Mouse (Mus musculus) lung, embryonic 14.5 days (tissue): ENCODE results near the gene Slc38a9. TPM values are rescaled to one million over a fixed set of nuclear protein-coding genes. Genes with fewer than 3 reads are reported as not detected.

ENCODE experiments used
- ATAC-seq: fragments of 200-750 bp; cut with Nextera tagmentation; 2 replicates; pipeline ENCODE4 v1.8.0; 2017; ENCODE audit warnings: mild to moderate bottlenecking, moderate TSS enrichment, moderate library complexity; ENCODE audit not compliant: insufficient read depth
- DNase-seq: peaks from one replicate; pipeline ENCODE4 v3.0.0-alpha.2; 2015
- H3K27ac ChIP-seq: fragments of 300-500 bp; sonication (generic); 2 replicates; pipeline ENCODE4 v1.5.1; 2014; ENCODE audit warnings: low read depth, mild to moderate bottlenecking, moderate library complexity
- H3K27me3 ChIP-seq: fragments of 300-500 bp; sonication (generic); 2 replicates; pipeline ENCODE4 v1.6.1; 2014; ENCODE audit warnings: low read length, control low read depth; ENCODE audit not compliant: insufficient read depth
- H3K36me3 ChIP-seq: fragments of 300-500 bp; sonication (generic); 2 replicates; pipeline ENCODE4 v1.6.1; 2014; ENCODE audit warnings: control low read depth; ENCODE audit not compliant: insufficient read depth
- H3K4me1 ChIP-seq: fragments of 300-500 bp; sonication (generic); 2 replicates; pipeline ENCODE4 v1.6.1; 2014; ENCODE audit warnings: antibody characterized with exemption, control low read depth; ENCODE audit not compliant: insufficient read depth
- H3K4me2 ChIP-seq: fragments of 300-500 bp; sonication (generic); 2 replicates; pipeline ENCODE4 v1.6.1; 2014; ENCODE audit warnings: mild to moderate bottlenecking
- H3K4me3 ChIP-seq: fragments of 300-500 bp; sonication (generic); 2 replicates; pipeline ENCODE4 v1.5.1; 2014; ENCODE audit warnings: low read depth, low read length
- H3K9ac ChIP-seq: fragments of 300-500 bp; sonication (generic); 2 replicates; pipeline ENCODE4 v1.6.1; 2014
- H3K9me3 ChIP-seq: fragments of 300-500 bp; sonication (generic); 2 replicates; pipeline ENCODE4 v1.6.1; 2016; ENCODE audit warnings: low read depth, low read length, control low read depth
- CTCF ChIP-seq: IDR thresholded peaks from 2 replicates; pipeline ENCODE4 v1.5.1; 2016; ENCODE audit warnings: antibody characterized with exemption, low read depth
- WGBS: fragments of 180-500 bp; shearing (Covaris S2); extraction: QIAGEN DNeasy Blood & Tissue Kit; methylation state at CpG from one replicate; pipeline ENCODE4 v1.1.7; 2014; 5-methylcytosine and 5-hydroxymethylcytosine counted together
- polyA plus RNA-seq: library from polyadenylated mRNA; unstranded; fragments of >200 nt; fragmentation: Nextera tagmentation; extraction: Ambion mirVana; gene quantifications from 2 replicates; pipeline ENCODE4 v1.2.1, GENCODE M21; 2014

Slc38a9 gene
- polyA plus RNA-seq, 1 experiment from 2014 or later, result 13.1 TPM

DNA sequence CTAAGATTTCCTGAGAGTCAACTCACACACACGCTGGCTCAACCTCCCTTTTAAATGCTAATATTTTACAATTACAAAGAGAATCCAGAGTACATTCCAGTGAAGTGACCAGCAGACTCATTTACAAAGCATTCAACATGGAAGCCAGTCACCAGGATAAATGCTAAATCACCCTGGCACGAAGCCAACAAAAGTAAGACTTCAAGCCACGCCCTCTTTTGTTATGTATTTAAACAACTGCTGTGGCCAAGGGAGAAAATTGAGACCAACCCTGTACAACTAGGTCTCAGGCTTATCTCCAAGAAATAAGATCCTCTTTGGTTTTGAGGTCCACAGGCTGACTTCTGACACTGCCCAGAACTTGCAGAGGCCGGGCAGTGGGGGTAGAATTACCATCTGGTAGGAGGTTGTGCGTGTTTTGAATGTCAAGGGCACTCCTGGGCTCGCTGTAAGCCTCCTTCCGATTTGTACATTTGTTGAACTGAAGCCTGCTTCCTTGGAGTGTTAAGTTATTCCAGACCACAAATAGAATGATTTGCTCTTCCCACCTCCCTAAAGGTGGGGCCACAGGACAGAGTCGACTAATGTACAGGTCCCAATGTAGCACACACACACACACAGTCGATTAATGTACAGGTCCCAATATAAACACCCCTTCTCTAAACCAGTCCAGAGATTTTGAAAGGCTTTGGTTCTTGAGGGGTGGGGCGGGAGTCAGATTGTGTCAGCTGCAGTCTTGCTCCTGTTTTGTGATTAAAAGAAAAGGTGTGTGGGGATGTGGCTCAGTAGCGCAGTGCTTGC lies 110.2 kb downstream of the Slc38a9 start:
- Histone ChIP-seq H3K27me3 (no peaks in the 10 kb centered on the region), H3K36me3 (no peaks in the 10 kb centered on the region), H3K9me3 (peaks cover 13% of the 10 kb centered on the region), H3K27ac (peak overlapping the region; percentile 72), H3K4me3 (no peak overlapping the region), H3K9ac (no peak overlapping the region), H3K4me2 (peak overlapping the region; percentile 36; the same call in 1 of the 2 replicates), H3K4me1 (peaks cover 8% of the 10 kb centered on the region; the same call in 1 of the 2 replicates)
- ATAC-seq, result peak; percentile 73
- WGBS, result 23% methylated on average over 11 of the region's 11 CpGs
- no peak for TF ChIP-seq CTCF
- peak; percentile 87 for DNase-seq

DNA sequence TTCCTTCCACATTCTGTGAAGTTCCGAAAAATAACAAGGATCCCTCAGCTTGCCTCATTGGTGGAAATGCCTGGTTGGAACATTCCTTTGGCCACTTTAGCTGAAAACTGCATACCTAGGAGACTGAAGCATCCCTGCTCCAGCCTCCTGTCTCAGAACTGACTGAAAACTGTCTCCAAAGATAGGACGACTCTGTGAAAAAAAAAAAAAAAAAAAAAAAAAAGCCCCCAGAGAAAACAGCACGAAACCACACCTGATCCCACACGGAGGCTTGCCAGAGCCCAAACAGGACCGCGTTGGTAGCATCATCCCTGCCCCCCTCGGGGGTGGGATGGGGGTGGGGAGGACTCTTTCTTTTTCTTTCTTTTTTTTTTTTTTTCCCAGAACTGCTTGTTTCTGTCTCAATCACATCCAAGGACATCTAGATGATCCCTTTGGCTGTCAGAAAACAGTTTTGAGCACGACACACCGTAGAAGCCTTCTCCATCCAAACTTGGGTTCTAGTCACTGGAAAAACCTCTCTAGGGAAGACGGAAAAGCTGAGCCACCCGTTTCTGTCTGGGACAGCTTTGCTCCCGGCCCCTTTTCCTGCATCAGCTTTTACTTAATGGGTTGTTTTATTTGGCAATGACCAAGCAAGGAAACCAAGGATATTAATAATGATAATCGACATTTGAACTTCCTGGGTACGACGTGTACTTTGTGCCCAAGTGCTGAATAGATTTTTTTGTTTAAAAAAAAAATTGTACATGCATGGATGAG lies 111.1 kb downstream of the Slc38a9 start:
- Histone ChIP-seq H3K4me1 (peaks cover 8% of the 10 kb centered on the region; the same call in 1 of the 2 replicates), H3K4me3 (no peak overlapping the region), H3K9ac (peak overlapping the region; percentile 6; the same call in 1 of the 2 replicates), H3K27ac (peak overlapping the region; percentile 72), H3K36me3 (no peaks in the 10 kb centered on the region), H3K4me2 (peak overlapping the region; percentile 36; the same call in 1 of the 2 replicates), H3K27me3 (no peaks in the 10 kb centered on the region), H3K9me3 (peaks cover 13% of the 10 kb centered on the region)
- 0 out of 2 replicates have a peak, but pooled peaks have one; percentile 18 for ATAC-seq
- TF ChIP-seq CTCF, result no peak
- peak; percentile 51 for DNase-seq
- WGBS, result 31% methylated on average over 15 of the region's 15 CpGs

DNA sequence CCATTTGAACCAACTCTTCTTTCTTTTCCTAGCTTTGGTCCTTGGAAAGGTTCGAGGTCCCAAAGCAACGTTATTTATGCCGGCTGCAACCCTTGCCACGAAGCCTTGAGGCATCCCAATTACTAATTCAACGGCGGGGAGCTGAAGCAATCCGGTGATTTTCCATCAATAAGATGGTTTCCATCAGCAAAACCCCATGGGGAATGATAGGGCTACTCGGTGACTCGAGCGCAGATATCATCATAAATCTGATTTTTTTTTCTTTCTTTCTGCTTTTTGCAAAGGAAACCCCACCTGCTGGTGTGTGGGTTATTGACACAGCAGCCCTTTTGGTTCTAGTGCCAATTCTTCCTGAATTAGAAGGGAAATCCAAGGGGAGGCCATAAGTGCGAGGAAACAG lies 111.7 kb downstream of the Slc38a9 start:
- Histone ChIP-seq H3K36me3 (no peaks in the 10 kb centered on the region), H3K9me3 (peaks cover 8% of the 10 kb centered on the region), H3K4me2 (no peak overlapping the region), H3K27ac (no peak overlapping the region), H3K27me3 (no peaks in the 10 kb centered on the region), H3K4me3 (no peak overlapping the region), H3K9ac (no peak overlapping the region), H3K4me1 (peaks cover 8% of the 10 kb centered on the region; the same call in 1 of the 2 replicates)
- no peak for TF ChIP-seq CTCF
- no peak for DNase-seq
- WGBS, result 67% methylated on average over 11 of the region's 11 CpGs
- ATAC-seq, result no peak

DNA sequence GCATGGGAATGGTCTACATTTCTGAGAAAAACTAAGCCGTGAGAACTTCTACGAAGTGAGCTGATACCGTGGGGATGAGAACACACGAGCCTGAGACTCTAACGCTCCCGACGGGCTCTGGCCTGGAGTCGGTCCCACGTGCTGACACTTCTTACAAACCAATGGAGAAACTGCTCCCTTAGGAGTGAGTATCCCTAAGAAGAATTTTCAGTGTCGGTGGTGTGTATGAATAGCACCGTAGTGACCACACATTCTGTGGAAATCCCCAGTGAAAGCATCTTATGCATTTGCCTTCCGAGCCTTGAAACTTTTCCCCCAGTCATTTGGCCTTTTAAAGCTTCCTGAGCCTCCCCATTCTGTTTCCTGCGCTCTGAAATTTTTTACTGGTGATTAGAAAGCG lies 112.3 kb downstream of the Slc38a9 start:
- Histone ChIP-seq H3K4me2 (no peak overlapping the region), H3K27me3 (no peaks in the 10 kb centered on the region), H3K27ac (no peak overlapping the region), H3K9me3 (peaks cover 2% of the 10 kb centered on the region; the same call in 1 of the 2 replicates), H3K36me3 (no peaks in the 10 kb centered on the region), H3K4me1 (peaks cover 8% of the 10 kb centered on the region; the same call in 1 of the 2 replicates), H3K9ac (no peak overlapping the region), H3K4me3 (no peak overlapping the region)
- ATAC-seq, result no peak
- DNase-seq, result no peak
- 79% methylated on average over 14 of the region's 14 CpGs for WGBS
- TF ChIP-seq CTCF, result no peak

DNA sequence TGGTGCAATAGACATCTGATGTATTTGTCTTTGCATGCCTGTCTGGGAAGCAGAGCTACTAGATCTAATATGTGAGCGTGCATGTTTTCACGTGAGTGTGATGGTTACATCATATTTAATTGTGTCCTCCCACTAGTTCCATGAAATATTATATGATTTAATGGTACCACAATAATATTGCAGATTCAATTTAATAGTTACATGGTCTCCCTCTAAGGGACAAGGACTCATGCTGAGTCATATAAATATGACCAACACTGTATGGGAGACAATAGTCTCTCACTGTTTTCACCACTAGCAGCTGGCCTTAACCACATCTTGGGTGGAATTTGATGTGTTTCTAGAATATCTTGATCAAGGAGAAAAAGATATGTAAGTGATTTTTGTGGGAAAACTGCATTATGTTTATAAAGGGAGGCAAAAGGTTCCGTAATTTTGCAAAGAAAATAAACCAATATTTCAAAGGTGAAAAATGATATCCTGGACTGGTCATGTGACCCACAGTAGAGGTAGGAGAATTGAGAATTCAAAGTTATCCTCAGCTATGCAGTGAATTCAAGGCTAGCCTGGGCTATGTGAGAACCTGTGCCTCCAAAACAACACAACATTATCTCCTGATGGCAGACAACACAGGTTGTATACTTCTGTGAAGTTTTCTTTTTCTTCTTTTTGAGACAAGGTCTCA lies 113.6 kb downstream of the Slc38a9 start:
- H3K36me3 ChIP-seq, result no peaks in the 10 kb centered on the region
- DNase-seq, result no peak
- H3K4me1 ChIP-seq, result peaks cover 8% of the 10 kb centered on the region; the same call in 1 of the 2 replicates
- no peak overlapping the region for H3K9ac ChIP-seq
- H3K4me2 ChIP-seq, result no peak overlapping the region
- H3K27me3 ChIP-seq, result no peaks in the 10 kb centered on the region
- TF ChIP-seq CTCF, result no peak
- no peak overlapping the region for H3K27ac ChIP-seq
- H3K4me3 ChIP-seq, result no peak overlapping the region
- WGBS, result 89% methylated on average over 3 of the region's 3 CpGs
- ATAC-seq, result no peak
- no peaks in the 10 kb centered on the region for H3K9me3 ChIP-seq

DNA sequence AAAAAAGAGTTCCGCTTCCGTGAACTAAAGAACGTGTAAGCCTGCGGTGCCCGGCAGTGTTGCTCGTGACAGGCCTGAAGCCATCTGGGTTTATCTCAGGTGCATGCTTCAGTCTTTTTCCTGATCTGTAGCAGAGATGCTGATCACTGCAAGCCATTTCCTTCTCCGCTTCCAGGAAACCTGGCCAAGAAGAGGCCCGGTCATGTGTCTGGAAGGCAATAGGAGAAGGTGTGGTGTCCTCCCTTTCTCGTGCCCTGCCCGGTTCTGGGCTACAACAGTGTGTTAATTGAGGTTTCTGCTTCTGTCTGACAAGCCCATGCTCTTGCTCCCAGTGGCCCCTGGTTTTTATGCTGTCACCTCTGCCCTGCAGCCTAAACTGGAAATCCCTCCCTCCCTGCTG lies 115.3 kb downstream of the Slc38a9 start:
- Histone ChIP-seq H3K4me1 (peaks cover 5% of the 10 kb centered on the region; the same call in 1 of the 2 replicates), H3K4me2 (no peak overlapping the region), H3K9ac (no peak overlapping the region), H3K9me3 (no peaks in the 10 kb centered on the region), H3K4me3 (no peak overlapping the region), H3K36me3 (no peaks in the 10 kb centered on the region), H3K27me3 (no peaks in the 10 kb centered on the region), H3K27ac (no peak overlapping the region)
- ATAC-seq (no peak), DNase-seq (no peak)
- TF ChIP-seq CTCF, result no peak
- WGBS, result 90% methylated on average over 10 of the region's 10 CpGs
